In the genomic region with DNA sequence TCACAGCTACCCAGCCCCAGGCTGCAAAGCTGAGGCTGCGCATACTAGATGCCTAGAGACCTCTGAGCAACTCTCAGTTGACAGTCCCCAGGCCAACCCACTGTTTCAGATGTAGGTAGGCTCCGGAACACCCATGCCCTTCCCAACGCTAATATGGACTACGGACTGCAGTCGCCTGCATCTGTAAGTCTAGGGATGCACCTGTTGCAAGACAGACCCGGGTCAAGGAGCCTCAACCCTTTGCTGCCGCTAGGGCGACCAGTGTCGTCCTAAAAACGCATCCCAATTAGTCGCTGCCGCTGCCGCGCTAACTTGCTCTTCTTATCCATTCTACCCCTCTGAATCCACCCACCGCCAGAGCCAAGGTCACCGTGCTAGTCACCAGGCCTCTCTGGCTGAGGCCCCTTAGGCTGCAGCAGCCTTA, we compare ENCODE assay signal across 11 mouse cellular contexts. TPM values are rescaled to one million over a fixed set of nuclear protein-coding genes. Genes with fewer than 3 reads are reported as not detected.
A peak's percentile ranks its signal among the peaks of the same experiment; 100 is the strongest.
DNase-seq lines count a peak whose midpoint lies in the region; ATAC-seq and TF ChIP-seq lines count a peak whose summit lies in the region.
"Had no signal": no experiment of that assay in that cellular context is flagged by ENCODE, and none has a peak within 500 bp of the region (broad histone marks: within the 10 kb centered on the region; RNA-seq: fewer than 3 reads in every experiment).

No protein-coding gene starts in this region.

- TF ChIP-seq POLR2A in lung, adult 2 months (IDR thresholded peaks at IDR 0.05; ENCODE audit: borderline replicate concordance, extremely low read depth, low read depth, low read length): no peak

- no peaks in the 10 kb centered on the region for H3K4me1 ChIP-seq in intestine, postnatal 0 days (replicated peaks; ENCODE audit: control insufficient read depth, insufficient read depth, low read length)
- no peaks in the 10 kb centered on the region for H3K4me1 ChIP-seq in intestine, embryonic 16.5 days (ENCODE audit: control insufficient read depth, insufficient read depth, low read length)
- H3K4me1 ChIP-seq in hindbrain, postnatal 0 days (ENCODE audit: insufficient read depth, low read length): 0 out of 2 replicates have a peak, but pooled peaks cover 4% of the 10 kb centered on the region
- peaks cover 21% of the 10 kb centered on the region for H3K4me1 ChIP-seq in neural tube, embryonic 13.5 days (replicated peaks)
- no peaks in the 10 kb centered on the region for H3K4me1 ChIP-seq in lung, adult 2 months (ENCODE audit: control insufficient read depth, insufficient read depth, low read length)
- H3K4me1 ChIP-seq: liver, embryonic 13.5 days had no signal

- no peak overlapping the region for H3K4me3 ChIP-seq in intestine, postnatal 0 days (ENCODE audit: low read depth, low read length)
- H3K4me3 ChIP-seq in intestine, embryonic 16.5 days (ENCODE audit: low read length): no peak overlapping the region
- peak overlapping the region; percentile 15; the same call in 1 of the 2 replicates for H3K4me3 ChIP-seq in hindbrain, postnatal 0 days (ENCODE audit: low read length)
- peak overlapping the region; percentile 4; the same call in 1 of the 2 replicates for H3K4me3 ChIP-seq in neural tube, embryonic 13.5 days
- H3K4me3 ChIP-seq in lung, adult 2 months (replicated peaks; ENCODE audit: extremely low read depth, low read depth, low read length): no peak overlapping the region
- H3K4me3 ChIP-seq: liver, embryonic 13.5 days had no signal

- H3K9ac ChIP-seq in intestine, postnatal 0 days (ENCODE audit: low read depth, low read length): no peak overlapping the region
- H3K9ac ChIP-seq in intestine, embryonic 16.5 days (ENCODE audit: low read depth, low read length): no peak overlapping the region
- H3K9ac ChIP-seq in hindbrain, postnatal 0 days (replicated peaks; ENCODE audit: low read length): no peak overlapping the region
- H3K9ac ChIP-seq in neural tube, embryonic 13.5 days: no peak overlapping the region
- H3K9ac ChIP-seq: liver, embryonic 13.5 days had no signal

- ATAC-seq in intestine, postnatal 0 days: no peak
- no peak for ATAC-seq in intestine, embryonic 16.5 days
- ATAC-seq in common myeloid progenitor, adult 5-6 weeks (replicated peaks; ENCODE audit: low read depth, poor library complexity, severe bottlenecking): 0 out of 2 replicates have a peak, but pooled peaks have one; percentile 12
- peak; percentile 37; the same call in 1 of the 2 replicates for ATAC-seq in hindbrain, postnatal 0 days
- ATAC-seq in neural tube, embryonic 13.5 days (ENCODE audit: low read depth): no peak
- no peak for ATAC-seq in erythroid progenitor cell, adult 5-6 weeks (replicated peaks; ENCODE audit: low FRiP score, poor library complexity, severe bottlenecking)

- H3K36me3 ChIP-seq in intestine, postnatal 0 days (ENCODE audit: control insufficient read depth, insufficient read depth): no peaks in the 10 kb centered on the region
- H3K36me3 ChIP-seq in intestine, embryonic 16.5 days (ENCODE audit: control insufficient read depth, insufficient read depth, low read length): no peaks in the 10 kb centered on the region
- H3K36me3 ChIP-seq in hindbrain, postnatal 0 days (ENCODE audit: insufficient read depth, low read length): no peaks in the 10 kb centered on the region
- no peaks in the 10 kb centered on the region for H3K36me3 ChIP-seq in neural tube, embryonic 13.5 days
- H3K36me3 ChIP-seq: liver, embryonic 13.5 days had no signal

- WGBS in intestine, postnatal 0 days: under 1% methylated on average over 16 of the region's 16 CpGs
- under 1% methylated on average over 16 of the region's 16 CpGs for WGBS in intestine, embryonic 16.5 days
- 2% methylated on average over 16 of the region's 16 CpGs for WGBS in hindbrain, postnatal 0 days
- under 1% methylated on average over 16 of the region's 16 CpGs for WGBS in neural tube, embryonic 13.5 days
- 1% methylated on average over 16 of the region's 16 CpGs for WGBS in lung, adult 2 months

- no peak for DNase-seq in hindbrain, postnatal 0 days (ENCODE audit: low spot score)
- no peak for DNase-seq in lung, adult 2 months
- no peak for DNase-seq in right cerebral cortex, postnatal 4 days
- DNase-seq: liver, embryonic 13.5 days had no signal

- no peak overlapping the region for H3K4me2 ChIP-seq in intestine, postnatal 0 days (replicated peaks; ENCODE audit: low read depth)
- H3K4me2 ChIP-seq in intestine, embryonic 16.5 days (ENCODE audit: low read depth, low read length): no peak overlapping the region
- peak overlapping the region; percentile 34; the same call in 1 of the 2 replicates for H3K4me2 ChIP-seq in hindbrain, postnatal 0 days (ENCODE audit: low read depth, low read length)
- H3K4me2 ChIP-seq in neural tube, embryonic 13.5 days: peak overlapping the region; percentile 22; the same call in 1 of the 2 replicates
- H3K4me2 ChIP-seq: liver, embryonic 13.5 days had no signal

- no peaks in the 10 kb centered on the region for H3K9me3 ChIP-seq in intestine, postnatal 0 days (ENCODE audit: control insufficient read depth)
- H3K9me3 ChIP-seq in intestine, embryonic 16.5 days (ENCODE audit: control insufficient read depth, low read length): no peaks in the 10 kb centered on the region
- no peaks in the 10 kb centered on the region for H3K9me3 ChIP-seq in hindbrain, postnatal 0 days (ENCODE audit: low read length)
- no peaks in the 10 kb centered on the region for H3K9me3 ChIP-seq in neural tube, embryonic 13.5 days
- H3K9me3 ChIP-seq: liver, embryonic 13.5 days had no signal

- peak; percentile 26; the same call in 1 of the 2 replicates for TF ChIP-seq CTCF in intestine, postnatal 0 days (IDR thresholded peaks at IDR 0.05; ENCODE audit: low read depth)
- peak; percentile 45 for TF ChIP-seq CTCF in hindbrain, postnatal 0 days (IDR thresholded peaks at IDR 0.05; ENCODE audit: low read depth)
- TF ChIP-seq CTCF in lung, adult 2 months (IDR thresholded peaks at IDR 0.05; ENCODE audit: insufficient read depth, low read length): no peak

- H3K27me3 ChIP-seq in intestine, postnatal 0 days (replicated peaks; ENCODE audit: control insufficient read depth, insufficient read depth, low read length): peaks cover 82% of the 10 kb centered on the region
- peaks cover 56% of the 10 kb centered on the region for H3K27me3 ChIP-seq in intestine, embryonic 16.5 days (replicated peaks; ENCODE audit: control insufficient read depth, insufficient read depth, low read length)
- peaks cover 66% of the 10 kb centered on the region for H3K27me3 ChIP-seq in hindbrain, postnatal 0 days (ENCODE audit: insufficient read depth, low read length)
- H3K27me3 ChIP-seq in neural tube, embryonic 13.5 days: peaks cover 90% of the 10 kb centered on the region

- H3K27ac ChIP-seq in intestine, postnatal 0 days (ENCODE audit: low read depth, low read length): no peak overlapping the region
- no peak overlapping the region for H3K27ac ChIP-seq in intestine, embryonic 16.5 days (ENCODE audit: low read length)
- H3K27ac ChIP-seq in hindbrain, postnatal 0 days: no peak overlapping the region
- H3K27ac ChIP-seq in neural tube, embryonic 13.5 days (replicated peaks): no peak overlapping the region
- H3K27ac ChIP-seq: kidney, postnatal 0 days; liver, embryonic 13.5 days had no signal

RNA-seq across cellular contexts. Expression of a gene that starts 3.4 kb away (rescaled TPM):
- not detected in 2 replicates for polyA plus RNA-seq in intestine, postnatal 0 days (2015; fragmentation: Nextera tagmentation; extraction: Ambion mirVana)
- not detected in 2 replicates for polyA plus RNA-seq in intestine, embryonic 16.5 days (2015; fragmentation: Nextera tagmentation; extraction: Ambion mirVana)
- not detected in 2 replicates for total RNA-seq in common myeloid progenitor, adult 5-6 weeks (2017)
- total RNA-seq in hindbrain, postnatal 0 days (2014; rRNA removed): 1.3 TPM in 1 of 2 replicates, not detected in the other
- 1.8 and 1.9 TPM in 2 replicates for polyA plus RNA-seq in hindbrain, postnatal 0 days (2015; fragmentation: Nextera tagmentation; extraction: Ambion mirVana)
- 21.5 and 26.3 TPM in 2 replicates for polyA plus RNA-seq in neural tube, embryonic 13.5 days (2015; fragmentation: Nextera tagmentation; extraction: Ambion mirVana)
- 0.32 and 0.49 TPM in 2 replicates for polyA plus RNA-seq in lung, adult 2 months (2012; rRNA removed)
- not detected in 2 replicates for total RNA-seq in erythroid progenitor cell, adult 5-6 weeks (2015; ENCODE audit: low replicate concordance)
- total RNA-seq in erythroid progenitor cell, adult 5-6 weeks (2017; ENCODE audit: low replicate concordance): not detected in 2 replicates
- total RNA-seq: neutrophil, adult 5-6 weeks had no signal
- polyA plus RNA-seq: kidney, postnatal 0 days; liver, embryonic 13.5 days had no signal

Comparison
In these comparisons a context has a peak if more than half of its experiments do, and no peak if none do; other contexts are left out.
1. ATAC-seq: peak in common myeloid progenitor, adult 5-6 weeks (single experiment) and hindbrain, postnatal 0 days (single experiment); none in intestine, postnatal 0 days (single experiment), intestine, embryonic 16.5 days (single experiment), neural tube, embryonic 13.5 days (single experiment) and erythroid progenitor cell, adult 5-6 weeks (single experiment).
2. H3K4me2 ChIP-seq: peak in hindbrain, postnatal 0 days (single experiment) and neural tube, embryonic 13.5 days (single experiment); none in intestine, postnatal 0 days (single experiment) and intestine, embryonic 16.5 days (single experiment).
3. H3K4me3 ChIP-seq: peak in hindbrain, postnatal 0 days (single experiment) and neural tube, embryonic 13.5 days (single experiment); none in intestine, postnatal 0 days (single experiment), intestine, embryonic 16.5 days (single experiment) and lung, adult 2 months (single experiment).